Mouse (Mus musculus) cerebellum, postnatal 10 days (tissue): Measurements from ENCODE around the gene Sobp.
A peak's percentile ranks its signal among the peaks of the same experiment; 100 is the strongest.

ENCODE experiments used
- DNase-seq, 2 experiments: peaks; one replicate each; pipeline ENCODE4 v3.0.0; 2021; ENCODE audit warnings: mixed read lengths in 2 of 2

Sobp gene

DNA sequence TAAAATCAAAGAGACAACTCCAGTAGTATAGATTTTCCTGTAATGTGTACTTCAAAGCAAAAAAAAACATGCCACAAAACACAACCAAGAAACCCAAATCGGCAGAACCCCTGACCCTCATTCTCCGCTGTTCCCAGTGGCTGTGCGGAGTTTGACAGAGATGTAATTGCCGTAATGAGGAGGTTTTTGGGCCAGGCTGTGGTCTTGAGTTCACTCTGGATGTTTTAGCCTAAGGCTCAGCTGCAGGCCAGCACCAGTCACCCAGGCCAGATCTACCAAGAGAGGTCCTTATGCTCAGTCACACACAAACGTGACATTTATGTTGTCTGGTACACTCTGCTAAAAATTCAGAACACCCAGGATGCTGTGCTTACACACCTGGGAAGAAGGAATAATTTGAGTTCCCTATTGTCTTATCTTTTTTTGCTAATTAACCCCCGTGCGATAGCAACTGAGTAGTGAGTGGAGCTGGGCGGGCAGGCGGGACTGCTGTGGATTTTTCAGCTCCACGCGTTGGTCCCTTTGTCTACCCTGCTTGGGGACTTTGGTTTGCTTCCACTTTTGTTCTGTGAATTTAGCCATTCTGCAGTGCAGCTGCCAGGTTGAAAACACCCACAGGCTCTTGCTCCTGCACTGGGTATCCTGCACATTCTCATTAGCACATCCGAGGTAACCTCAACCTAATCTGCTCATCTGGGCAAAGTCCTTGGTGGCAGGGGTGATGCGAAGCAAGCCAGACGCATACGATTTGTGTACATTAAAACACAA lies 140.7 kb downstream of the Sobp start:
- no peak for DNase-seq

DNA sequence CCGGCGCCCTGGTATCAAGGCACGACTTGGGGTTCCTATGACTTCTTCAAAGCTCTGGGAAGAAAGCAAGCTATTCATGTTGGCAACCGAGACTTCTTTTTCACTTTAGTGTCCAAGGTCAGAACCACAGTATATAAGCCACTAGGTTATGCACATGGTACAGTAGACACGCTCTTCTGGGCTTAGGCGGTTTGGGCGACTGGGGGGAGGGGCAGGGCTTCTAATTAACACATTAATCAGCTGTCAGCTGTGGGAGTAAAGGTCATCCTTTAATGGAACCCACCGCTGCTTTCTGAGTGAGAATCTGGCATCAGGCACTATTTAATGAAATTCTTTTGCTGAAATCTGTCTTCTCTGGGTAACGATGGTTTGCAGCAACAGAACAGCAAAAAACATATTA lies 147.3 kb downstream of the Sobp start:
- no peak for DNase-seq

DNA sequence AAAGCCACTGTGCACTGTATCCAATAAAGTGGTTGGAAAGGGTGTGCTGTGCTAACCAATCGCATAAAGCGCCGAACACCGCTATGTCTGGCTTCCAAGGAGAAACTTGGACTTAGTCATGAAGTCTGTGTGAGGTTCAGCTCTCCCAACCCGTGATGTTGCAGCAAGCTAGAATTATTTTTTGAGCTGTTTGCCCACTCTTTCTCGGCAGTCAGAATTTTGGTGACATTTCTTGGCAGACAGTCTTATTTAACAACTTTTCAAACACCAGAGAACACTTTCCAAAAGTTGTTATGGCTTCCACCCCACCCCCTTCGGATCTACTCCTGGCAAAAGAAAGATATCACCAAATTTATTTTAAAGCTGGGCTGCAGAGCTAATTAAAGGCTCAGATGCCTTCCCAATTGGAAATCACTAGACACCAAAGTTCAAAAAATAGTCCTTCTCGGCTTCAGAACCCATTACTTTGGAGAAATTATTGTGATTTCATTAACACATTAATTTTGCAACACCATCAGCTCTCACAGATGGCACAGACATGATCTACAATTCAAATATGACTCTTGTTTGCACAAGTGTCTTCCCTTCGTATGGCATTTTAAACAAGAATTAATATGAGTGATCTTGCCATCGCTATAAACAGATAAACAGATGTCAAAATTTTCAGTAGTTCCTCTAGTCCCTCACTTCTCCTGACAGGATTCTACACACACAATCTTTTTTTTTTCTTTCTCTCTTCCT lies 150.7 kb downstream of the Sobp start:
- no peak for DNase-seq

DNA sequence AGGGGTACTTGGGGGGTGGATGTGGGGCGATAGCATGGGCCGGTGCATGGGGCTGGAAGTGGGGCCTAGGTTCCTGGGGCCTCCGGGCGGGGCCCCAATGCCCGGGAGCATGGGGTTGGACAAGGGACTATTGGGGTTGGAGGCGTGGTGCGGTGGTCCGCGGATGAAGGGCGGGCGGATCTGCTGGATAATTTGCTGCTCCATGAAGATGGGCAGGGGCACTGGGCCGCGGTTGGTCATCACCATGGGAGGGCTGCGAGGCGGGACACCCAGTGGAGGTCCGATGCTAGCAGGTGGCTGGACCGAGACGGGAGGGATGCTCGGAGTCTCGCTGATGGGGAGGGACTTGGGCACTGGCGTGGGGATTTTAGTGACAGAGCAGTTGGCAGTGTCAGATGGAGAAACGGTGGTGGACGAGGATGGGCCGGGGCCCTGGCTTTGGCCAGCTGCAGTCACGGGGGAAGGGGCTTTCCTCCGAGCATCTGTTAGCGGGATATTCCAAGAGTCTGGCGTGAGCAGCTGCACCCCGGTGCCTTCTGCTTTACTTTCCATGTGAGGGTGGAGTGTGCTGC lies 152.1 kb downstream of the Sobp start:
- peak; percentile 68 to 81 for DNase-seq

DNA sequence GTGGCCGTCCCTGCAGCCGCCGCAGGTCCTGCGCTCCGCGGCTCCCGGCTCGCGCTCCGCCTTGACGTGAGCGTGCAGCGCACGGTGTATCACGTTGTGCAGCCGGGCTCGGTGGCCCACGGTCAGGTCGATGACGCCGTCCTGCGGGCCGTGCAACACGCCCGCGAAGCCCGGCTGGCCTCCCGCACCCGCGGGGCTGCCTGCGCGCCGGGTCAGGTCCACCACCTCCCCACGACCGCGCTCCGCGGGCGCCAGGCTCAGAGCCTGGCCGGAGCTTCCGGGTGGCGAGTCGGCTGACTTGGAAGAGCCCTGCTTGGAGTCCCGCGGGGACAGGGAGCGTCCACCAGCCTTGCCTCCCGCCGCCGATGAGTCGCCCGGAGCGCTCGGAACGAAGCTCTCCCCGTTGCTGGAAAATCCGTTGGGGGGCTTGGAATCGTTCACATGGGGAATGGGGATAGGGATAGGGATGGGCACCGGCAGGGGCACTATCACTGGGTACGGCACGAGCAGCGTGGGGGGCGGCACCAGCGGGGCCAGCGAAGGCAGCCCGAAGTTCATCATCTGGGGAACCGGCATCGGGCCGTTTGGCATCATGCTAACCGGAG lies 152.7 kb downstream of the Sobp start:
- DNase-seq = peak; percentile 67 to 72

DNA sequence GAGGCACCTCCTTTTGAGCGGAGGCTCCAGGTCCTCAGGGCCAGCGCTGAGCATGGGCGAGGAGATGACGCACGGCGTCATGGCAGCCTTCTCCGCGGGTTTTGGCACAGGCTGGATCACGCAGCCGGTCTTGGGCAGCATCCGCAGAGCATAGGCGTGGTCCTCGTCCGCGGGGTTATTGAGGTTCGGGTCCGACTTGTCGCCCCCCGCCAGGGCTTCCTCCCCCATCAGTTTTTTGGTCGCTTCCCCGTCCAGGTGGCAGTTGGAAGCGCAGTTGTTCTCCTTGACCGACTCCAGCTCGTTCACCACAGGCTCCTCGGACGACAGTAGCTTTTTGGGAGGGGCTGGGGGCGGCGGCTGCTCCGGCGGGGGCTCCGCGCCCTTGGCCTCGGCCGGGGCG lies 153.3 kb downstream of the Sobp start:
- peak; percentile 79 to 80 for DNase-seq

DNA sequence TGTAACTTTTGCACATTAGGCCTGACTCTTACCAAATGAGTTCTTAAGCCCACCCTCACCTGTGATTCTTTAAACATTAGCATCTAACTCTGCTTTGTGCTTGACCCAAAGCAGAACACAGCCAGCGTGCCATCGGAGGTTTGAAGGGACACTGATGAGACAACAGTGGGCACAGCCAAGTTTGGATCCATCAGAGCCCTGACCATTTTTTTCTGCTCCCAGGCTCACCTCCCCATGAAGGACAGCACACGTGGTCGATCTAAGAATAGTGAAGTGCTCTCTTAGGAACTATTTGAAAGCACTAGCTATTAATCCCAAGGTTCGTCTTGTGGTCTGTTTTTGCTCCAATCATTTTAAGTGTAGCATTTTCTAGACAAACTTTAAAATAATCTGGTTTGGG lies 159.5 kb downstream of the Sobp start:
- DNase-seq = no peak

DNA sequence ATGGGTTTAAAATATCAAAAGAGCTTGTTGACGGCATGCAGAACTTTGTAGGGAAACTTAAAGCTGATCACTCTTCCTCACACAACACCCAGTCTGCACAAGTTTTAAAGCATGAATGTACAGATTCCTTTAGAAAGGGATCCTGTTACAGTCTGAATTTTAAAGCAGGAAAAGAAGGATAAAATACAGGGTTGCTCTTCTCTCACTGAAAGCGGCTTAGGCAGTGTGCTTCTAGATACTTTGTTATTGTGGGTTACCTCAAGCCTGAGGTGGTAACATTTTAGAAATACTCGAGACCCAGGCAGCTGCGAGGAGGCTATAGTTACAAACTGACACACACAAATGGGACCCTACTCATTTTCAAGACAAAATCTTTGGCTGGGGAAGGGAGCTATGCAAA lies 160.0 kb downstream of the Sobp start:
- no peak for DNase-seq

DNA sequence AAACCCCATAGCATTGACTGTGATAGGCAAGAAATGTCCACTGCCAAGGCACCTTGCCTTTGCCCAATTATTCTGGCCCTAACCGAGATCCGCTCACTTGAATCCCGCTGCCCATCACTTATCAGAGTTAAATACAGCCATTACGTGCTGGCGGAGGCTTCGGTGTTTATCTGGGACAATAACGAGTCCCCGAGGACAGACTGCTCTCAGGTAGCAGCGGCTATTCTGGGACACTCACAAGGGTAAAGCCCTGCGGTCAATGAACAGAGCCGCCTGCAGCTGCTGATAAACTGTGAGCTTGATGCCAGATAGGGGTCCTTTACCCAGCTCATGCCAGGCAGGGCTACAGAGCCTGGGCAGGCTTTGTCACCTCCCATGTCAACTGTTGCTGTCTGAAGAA lies 166.2 kb downstream of the Sobp start:
- DNase-seq = no peak

DNA sequence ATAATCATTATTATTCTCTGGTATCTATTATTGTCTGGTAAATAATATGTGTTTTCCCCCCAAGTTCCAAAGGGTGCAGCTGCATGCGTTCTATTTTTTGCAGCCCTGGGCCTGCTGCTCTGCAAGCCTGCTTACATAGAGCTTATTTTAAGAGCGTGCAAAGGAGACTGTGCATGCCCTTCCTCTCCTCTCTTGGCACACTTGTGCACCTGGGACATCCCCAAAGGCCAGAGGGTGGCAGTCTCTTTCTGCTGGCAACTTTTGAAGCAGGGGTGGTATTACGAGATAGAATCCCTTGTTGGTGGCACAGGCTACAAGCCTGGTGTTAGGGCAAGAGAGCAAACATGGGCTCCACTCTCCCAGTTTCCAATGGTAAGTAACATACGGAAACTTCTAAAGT lies 167.8 kb downstream of the Sobp start:
- no peak for DNase-seq

DNA sequence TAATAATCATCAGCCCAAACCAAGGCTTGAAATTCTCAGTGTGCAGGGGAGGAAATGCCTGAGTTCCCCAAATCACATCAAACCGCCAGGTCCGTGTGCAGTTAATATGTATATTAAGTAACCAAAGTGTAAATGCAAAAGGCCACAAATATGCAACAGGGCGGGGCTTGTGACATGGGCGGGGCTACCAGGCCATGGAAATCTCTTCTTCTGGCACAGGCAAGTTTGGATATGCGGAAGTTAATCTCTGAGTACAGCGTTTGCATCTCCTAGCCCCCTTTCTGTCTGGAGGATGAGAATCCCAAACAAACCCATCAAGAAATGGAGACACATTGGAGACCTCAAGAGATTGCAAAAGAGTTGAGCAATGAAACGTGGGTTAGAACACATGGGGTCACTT lies 168.7 kb downstream of the Sobp start:
- DNase-seq = no peak

DNA sequence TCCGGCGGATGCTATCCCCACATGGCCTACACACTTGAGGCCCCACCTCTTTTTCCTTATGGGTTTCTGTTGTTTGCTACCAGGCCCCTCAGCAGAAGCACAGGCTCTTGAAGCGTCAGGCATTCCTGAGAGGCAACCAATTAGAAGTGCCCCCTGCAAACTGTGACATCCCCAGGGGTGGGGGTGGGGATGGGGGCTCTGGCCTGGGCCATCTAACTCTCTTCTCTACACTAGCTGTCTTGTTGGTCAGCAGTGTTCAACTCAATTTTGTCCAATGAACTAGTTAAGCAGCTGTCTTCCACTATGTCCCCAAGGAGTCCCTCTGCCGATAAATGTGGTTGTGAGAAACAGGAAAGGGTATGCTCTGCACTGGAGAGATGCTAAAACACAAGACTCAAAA lies 169.3 kb downstream of the Sobp start:
- no peak for DNase-seq

DNA sequence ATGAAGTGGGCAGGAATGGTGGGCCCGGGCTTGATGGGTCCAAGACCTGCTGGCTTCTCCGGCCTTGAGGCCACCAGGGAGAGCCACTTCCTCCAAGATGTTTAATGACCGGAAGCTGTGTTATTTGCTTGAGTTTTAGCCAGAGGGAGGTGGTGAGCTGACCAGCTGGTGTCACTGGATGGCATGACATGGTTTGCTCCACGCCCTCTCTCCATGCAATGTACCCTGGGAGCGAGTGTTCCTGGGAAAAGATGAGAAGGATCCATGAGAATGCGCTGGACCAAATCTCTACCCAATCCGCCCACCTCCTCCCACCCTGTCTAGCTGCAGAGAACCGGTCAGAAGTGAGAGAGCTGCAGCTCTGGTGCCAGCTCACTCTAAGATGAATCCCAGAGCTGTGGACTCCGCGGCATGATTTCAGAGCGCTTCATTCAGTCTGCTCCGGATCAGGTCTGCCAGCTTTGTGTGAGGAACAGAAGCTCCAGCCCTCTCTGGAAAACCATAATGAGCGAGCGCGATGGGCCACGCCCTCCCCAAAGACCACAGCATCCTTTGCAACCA lies 170.1 kb downstream of the Sobp start:
- no peak for DNase-seq

DNA sequence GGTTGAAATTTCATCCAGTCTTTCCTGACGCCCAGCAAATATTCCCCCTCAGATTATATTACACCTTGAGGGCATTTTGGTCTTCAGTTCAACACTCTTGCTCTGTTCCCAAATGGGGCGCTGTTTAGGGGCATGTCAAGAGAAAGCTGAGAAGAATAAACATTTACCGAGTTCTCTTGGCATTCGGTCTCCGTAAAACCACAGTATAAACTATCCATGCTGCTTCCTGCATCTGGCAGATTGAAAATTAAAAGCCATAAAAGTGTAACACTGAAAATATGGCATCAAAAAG lies 170.9 kb downstream of the Sobp start:
- DNase-seq = no peak

DNA sequence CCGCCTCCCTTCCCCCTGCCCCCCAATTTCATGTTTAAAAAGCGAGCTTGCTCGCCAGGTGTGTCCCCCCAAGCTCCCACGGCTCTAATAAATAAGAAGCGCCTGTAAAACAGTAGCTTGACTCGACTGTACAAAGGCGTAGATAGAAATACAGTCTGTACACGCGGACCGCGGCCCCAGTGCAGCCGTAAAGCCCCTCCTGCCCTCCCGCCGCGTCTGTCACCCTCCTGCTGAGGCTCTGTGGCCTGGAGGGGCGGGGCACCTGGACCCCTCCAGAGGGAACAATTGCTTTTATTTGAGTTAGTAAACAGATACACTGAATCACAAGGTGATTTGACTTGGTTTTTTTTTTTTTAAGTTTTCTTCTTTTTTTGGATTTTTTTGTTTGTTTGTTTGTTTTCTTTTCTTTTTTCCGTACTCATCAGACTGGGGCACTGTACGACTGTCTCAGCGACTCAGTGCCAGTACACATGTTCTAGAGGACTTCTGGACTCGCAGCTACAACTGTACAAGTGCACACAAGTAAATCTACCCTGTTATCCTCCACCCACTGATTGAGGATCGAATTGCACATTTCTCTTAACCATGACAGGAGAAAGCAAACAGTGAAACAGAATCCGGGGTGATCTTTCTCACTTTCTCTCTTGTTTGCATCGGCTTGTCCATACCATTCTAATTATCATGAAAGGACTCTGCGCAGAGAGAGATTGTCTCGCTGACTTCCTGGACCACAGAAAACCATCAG lies 171.4 kb downstream of the Sobp start:
- DNase-seq = no peak

DNA sequence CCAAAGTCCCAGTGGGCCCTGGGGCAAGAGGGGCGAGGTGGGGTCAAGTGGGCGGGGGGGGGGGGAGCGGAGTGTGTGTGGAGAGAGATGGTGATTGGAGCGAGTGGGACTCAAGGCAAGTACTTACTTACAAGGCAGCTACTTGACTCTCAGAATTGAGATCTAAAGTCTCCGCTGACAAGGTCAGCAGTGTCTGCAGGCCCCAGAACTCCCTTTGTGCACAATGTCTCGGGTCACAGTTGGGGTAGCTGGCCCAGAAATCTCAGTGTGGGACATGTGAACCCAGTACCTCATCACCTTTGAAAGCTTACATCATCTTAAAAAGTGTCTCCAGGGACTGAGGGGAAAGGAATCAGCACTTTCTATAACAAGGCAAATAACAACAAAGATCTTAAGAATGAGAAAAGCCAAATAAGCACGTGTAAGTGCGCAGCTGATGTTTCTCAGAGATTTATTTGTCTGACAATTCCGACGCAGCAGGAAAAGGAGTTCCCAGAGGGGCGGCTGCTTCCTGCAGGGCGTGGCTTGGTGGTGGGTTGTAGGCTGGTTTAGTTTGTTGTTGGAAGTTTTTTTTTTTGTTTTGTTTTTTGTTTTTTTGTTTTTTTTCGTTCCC lies 172.2 kb downstream of the Sobp start:
- no peak for DNase-seq

DNA sequence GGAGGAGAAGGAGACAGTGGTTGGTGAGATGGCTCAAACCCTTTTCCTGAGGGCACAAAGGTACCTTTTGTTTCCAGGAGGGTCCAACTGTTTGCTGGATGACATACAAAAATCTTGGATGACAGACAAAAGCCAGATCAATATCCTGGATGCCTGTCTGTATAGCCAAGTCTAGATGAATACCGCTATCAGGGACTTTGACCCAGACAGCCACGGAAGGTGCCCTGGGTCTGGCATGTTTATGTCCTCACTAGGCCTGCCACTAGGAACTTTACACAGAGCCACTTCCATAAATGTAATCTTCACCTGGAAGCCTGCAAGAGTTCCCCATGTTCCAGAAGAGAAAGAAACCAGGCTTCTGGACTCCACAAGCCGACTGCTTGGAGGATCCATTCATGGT lies 172.9 kb downstream of the Sobp start:
- DNase-seq = no peak

DNA sequence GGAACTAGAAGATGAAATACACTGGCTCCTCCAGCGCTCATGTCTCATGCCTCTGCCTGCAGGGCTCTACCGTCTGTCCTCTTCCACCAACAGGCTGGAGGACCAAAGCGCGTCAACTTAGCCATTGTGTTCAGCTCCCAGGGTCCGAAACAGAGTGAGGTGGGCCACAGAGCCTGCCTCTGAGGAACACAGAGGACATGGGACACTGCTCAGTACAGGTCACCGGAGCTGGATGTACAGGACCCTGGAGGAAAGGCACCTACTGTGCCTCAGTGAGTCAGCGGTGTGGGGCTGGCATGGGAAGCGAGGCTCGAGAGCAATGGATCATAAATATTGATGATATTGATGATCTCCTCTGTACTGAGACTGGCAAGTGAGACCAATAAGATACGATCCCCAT lies 175.0 kb downstream of the Sobp start:
- DNase-seq = no peak

DNA sequence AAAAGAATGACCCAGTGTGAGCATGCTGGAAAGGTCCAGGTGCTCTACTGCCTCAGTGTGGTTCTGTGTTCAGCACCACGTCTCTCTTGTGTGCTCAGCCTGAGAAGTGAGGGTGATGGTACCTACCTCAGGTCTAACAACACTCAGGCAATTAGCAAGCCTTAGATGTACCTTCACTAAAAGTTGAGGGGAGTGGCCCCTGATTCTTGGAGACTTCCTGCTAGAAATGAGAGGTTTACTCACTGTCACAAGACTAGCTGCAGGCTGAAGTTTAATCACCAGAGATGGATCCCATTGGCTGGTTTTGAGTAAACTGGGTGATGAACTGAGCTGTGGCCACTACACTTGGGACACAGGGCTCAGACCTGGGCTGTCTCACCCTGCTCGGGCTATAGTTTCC lies 177.1 kb downstream of the Sobp start:
- DNase-seq = no peak

DNA sequence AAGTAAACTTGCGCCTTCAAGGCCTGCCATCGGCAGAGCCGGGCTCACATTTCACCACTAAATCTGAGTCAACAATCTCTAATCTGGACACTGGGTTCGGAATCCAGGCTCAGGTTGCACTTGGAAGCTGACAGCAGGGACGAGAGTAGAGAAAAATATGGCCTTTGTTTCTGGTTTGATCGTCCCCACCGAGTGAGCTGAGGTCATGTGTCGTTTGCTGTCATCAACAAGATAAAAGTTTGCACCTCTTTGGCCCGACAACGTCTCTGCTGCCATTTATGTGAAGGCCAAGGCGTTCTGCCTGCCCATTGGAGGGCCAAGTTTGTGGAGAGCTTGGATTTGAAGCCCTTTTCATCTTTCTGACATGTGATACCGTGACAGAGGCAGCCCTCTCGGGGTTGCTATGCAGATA lies 178.8 kb downstream of the Sobp start:
- DNase-seq = no peak

DNA sequence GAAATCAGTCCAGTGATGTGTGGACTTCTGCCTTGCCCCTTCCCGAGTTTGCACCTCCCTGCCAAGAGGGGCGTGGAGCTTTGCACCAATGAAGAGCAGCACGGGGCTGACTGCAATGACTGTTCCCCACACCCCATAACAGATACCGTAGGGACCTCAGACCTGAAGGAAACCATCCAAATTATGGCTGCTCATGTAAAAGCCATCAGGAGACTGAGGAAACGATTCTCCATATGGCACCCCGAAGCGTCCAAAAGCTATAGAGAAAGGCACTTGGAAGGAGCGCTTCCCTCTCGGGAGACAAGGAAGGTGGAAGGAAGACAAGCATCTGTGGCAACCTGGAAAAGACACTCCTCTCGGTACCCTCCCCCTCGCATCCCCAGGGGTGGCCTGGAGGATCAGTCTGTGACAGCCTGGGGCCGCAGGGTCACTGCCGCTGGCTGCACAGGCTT lies 180.0 kb downstream of the Sobp start:
- DNase-seq = peak; percentile 69 to 73

DNA sequence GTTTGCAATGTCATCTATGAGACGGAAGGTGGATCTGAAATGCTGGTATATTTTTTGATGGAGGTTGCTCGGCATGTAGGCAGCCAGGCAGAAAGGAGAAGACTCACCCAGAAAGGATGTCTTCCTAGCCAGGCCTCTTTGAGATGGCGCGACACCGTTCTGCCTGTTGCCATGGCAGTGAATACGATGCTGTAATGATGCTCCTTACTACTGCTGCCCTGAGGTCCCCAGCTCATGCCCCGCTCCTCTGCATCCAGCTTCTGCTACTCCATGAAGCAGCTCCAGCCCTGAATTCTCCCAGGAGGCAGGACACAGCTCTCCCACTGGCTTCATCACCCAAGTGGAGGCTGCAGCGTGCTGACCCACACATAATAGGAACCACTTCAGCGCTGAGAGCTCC lies 183.3 kb downstream of the Sobp start:
- no peak for DNase-seq
